Mouse (Mus musculus) myocyte (in vitro differentiated cells): ENCODE measurements around the gene AW551984. TPM values are rescaled to one million over a fixed set of nuclear protein-coding genes. Genes with fewer than 3 reads are reported as not detected.

ENCODE experiments used
- H3K27me3 ChIP-seq: one replicate; pipeline ENCODE4 v1.6.1; 2011; ENCODE audit not compliant: control insufficient read depth, insufficient read depth, insufficient read length
- H3K36me3 ChIP-seq: one replicate; pipeline ENCODE4 v1.6.1; 2011; ENCODE audit not compliant: control insufficient read depth, insufficient read depth
- H3K4me2 ChIP-seq: one replicate; pipeline ENCODE4 v1.6.1; 2011; ENCODE audit warnings: low read depth, control low read depth
- H3K4me3 ChIP-seq: one replicate; pipeline ENCODE4 v1.5.1; 2011; ENCODE audit warnings: mild to moderate bottlenecking, control low read depth, moderate library complexity
- H3K79me2 ChIP-seq: one replicate; pipeline ENCODE4 v1.6.1; 2011; ENCODE audit not compliant: control insufficient read depth, insufficient read depth
- H3ac ChIP-seq: one replicate; pipeline ENCODE4 v1.6.1; 2011; ENCODE audit not compliant: control insufficient read depth, insufficient read length
- CEBPB ChIP-seq: IDR thresholded peaks from 2 replicates; pipeline ENCODE4 v1.6.1; 2011; ENCODE audit warnings: mild to moderate bottlenecking, moderate library complexity; ENCODE audit not compliant: poor library complexity, insufficient read depth, severe bottlenecking
- E2F4 ChIP-seq: IDR thresholded peaks from one replicate; pipeline ENCODE4 v1.6.1; 2011; ENCODE audit warnings: mild to moderate bottlenecking, control low read depth, moderate library complexity; ENCODE audit not compliant: insufficient read depth
- MAX ChIP-seq: IDR thresholded peaks from one replicate; pipeline ENCODE4 v1.6.1; 2011; ENCODE audit warnings: low read depth, mild to moderate bottlenecking, control low read depth
- MYOD1 ChIP-seq, 3 experiments: IDR thresholded peaks; one replicate each; pipeline ENCODE4 v1.6.1; 2011; ENCODE audit warnings: control low read depth in 2 of 3, low read depth in 2 of 3, mild to moderate bottlenecking in 2 of 3, moderate library complexity in 1 of 3; ENCODE audit not compliant: insufficient read length in 2 of 3, control insufficient read depth in 1 of 3
- MYOG ChIP-seq, 3 experiments: IDR thresholded peaks; one replicate each; pipeline ENCODE4 v1.6.1; 2011; ENCODE audit warnings: control low read depth in 2 of 3, low read depth in 2 of 3, mild to moderate bottlenecking in 2 of 3; ENCODE audit not compliant: insufficient read length in 2 of 3, control insufficient read depth in 1 of 3, insufficient read depth in 1 of 3
- POLR2A ChIP-seq: IDR thresholded peaks from one replicate; pipeline ENCODE4 v1.6.1; 2011; ENCODE audit warnings: low read depth, mild to moderate bottlenecking, control low read depth, moderate library complexity; ENCODE audit not compliant: insufficient read length
- POLR2AphosphoS2 ChIP-seq: IDR thresholded peaks from one replicate; pipeline ENCODE4 v1.6.1; 2011; ENCODE audit warnings: low read depth, control low read depth; ENCODE audit not compliant: insufficient read length
- REST ChIP-seq: IDR thresholded peaks from one replicate; pipeline ENCODE4 v1.6.1; 2011; ENCODE audit warnings: mild to moderate bottlenecking, control low read depth, moderate library complexity; ENCODE audit not compliant: insufficient read depth, insufficient read length
- SRF ChIP-seq: IDR thresholded peaks from one replicate; pipeline ENCODE4 v1.6.1; 2011; ENCODE audit warnings: low read depth; ENCODE audit not compliant: control insufficient read depth, insufficient read length
- TCF12 ChIP-seq: IDR thresholded peaks from one replicate; pipeline ENCODE4 v1.6.1; 2011; ENCODE audit warnings: mild to moderate bottlenecking, control low read depth; ENCODE audit not compliant: poor library complexity, insufficient read depth, severe bottlenecking
- TCF3 ChIP-seq: IDR thresholded peaks from one replicate; pipeline ENCODE4 v1.6.1; 2011; ENCODE audit warnings: low read depth, control low read depth; ENCODE audit not compliant: insufficient read length
- USF1 ChIP-seq: IDR thresholded peaks from one replicate; pipeline ENCODE4 v1.6.1; 2011; ENCODE audit warnings: low read depth, mild to moderate bottlenecking, control low read depth, moderate library complexity
- polyA plus RNA-seq: library from polyadenylated mRNA; unstranded; fragments of >200 nt; fragmentation: generic; extraction: Trizol; gene quantifications from one replicate; pipeline ENCODE4 v1.2.1, GENCODE M21; 2012; ENCODE audit warnings: missing spikeins

Gene AW551984
- polyA plus RNA-seq, 1 experiment: 0.01 TPM

GRCm38 (mm10) chr9:39608497-39608896 is 4.3 kb upstream of the AW551984 start:
- no peak overlapping the region for H3K4me2 ChIP-seq
- TF ChIP-seq SRF: no peak
- no peak for TF ChIP-seq USF1
- no peak for TF ChIP-seq TCF12
- no peak for TF ChIP-seq MYOD1 (IDR thresholded peaks at IDR 0.05; ENCODE audit: control insufficient read depth in 1 of 3, insufficient read length in 2 of 3, low read depth in 2 of 3)
- no peak for TF ChIP-seq MYOG (IDR thresholded peaks at IDR 0.05; ENCODE audit: control insufficient read depth in 1 of 3, insufficient read depth in 1 of 3, insufficient read length in 2 of 3, low read depth in 2 of 3)
- TF ChIP-seq POLR2A: no peak
- TF ChIP-seq CEBPB: no peak
- no peak for TF ChIP-seq REST
- no peak for TF ChIP-seq E2F4
- TF ChIP-seq POLR2AphosphoS2: no peak
- no peak for TF ChIP-seq TCF3
- TF ChIP-seq MAX: no peak
- H3K79me2 ChIP-seq: no peaks in the 10 kb centered on the region
- no peaks in the 10 kb centered on the region for H3K27me3 ChIP-seq
- no peaks in the 10 kb centered on the region for H3K36me3 ChIP-seq
- no peak overlapping the region for H3K4me3 ChIP-seq
- H3ac ChIP-seq: no peak overlapping the region

GRCm38 (mm10) chr9:39603333-39603845 is 814 bp downstream of the AW551984 start:
- no peak overlapping the region for H3K4me2 ChIP-seq
- no peak overlapping the region for H3K4me3 ChIP-seq
- TF ChIP-seq TCF12 (no peak), MYOG (IDR thresholded peaks at IDR 0.05; ENCODE audit: control insufficient read depth in 1 of 3, insufficient read depth in 1 of 3, insufficient read length in 2 of 3, low read depth in 2 of 3) (no peak), CEBPB (no peak), MYOD1 (IDR thresholded peaks at IDR 0.05; ENCODE audit: control insufficient read depth in 1 of 3, insufficient read length in 2 of 3, low read depth in 2 of 3) (no peak), POLR2A (no peak), MAX (no peak), POLR2AphosphoS2 (no peak), REST (no peak)
- no peak overlapping the region for H3ac ChIP-seq
- H3K27me3 ChIP-seq: no peaks in the 10 kb centered on the region
- H3K79me2 ChIP-seq: no peaks in the 10 kb centered on the region
- no peaks in the 10 kb centered on the region for H3K36me3 ChIP-seq

GRCm38 (mm10) chr9:39602536-39603332 is 1.5 kb downstream of the AW551984 start:
- H3K79me2 ChIP-seq: no peaks in the 10 kb centered on the region
- H3K27me3 ChIP-seq: no peaks in the 10 kb centered on the region
- no peaks in the 10 kb centered on the region for H3K36me3 ChIP-seq
- H3ac ChIP-seq: no peak overlapping the region
- H3K4me3 ChIP-seq: no peak overlapping the region
- no peak overlapping the region for H3K4me2 ChIP-seq
- no peak for TF ChIP-seq TCF12
- no peak for TF ChIP-seq MYOG (IDR thresholded peaks at IDR 0.05; ENCODE audit: control insufficient read depth in 1 of 3, insufficient read depth in 1 of 3, insufficient read length in 2 of 3, low read depth in 2 of 3)
- no peak for TF ChIP-seq CEBPB
- TF ChIP-seq SRF: no peak
- TF ChIP-seq MYOD1 (IDR thresholded peaks at IDR 0.05; ENCODE audit: control insufficient read depth in 1 of 3, insufficient read length in 2 of 3, low read depth in 2 of 3): no peak
- no peak for TF ChIP-seq POLR2A
- TF ChIP-seq POLR2AphosphoS2: no peak

GRCm38 (mm10) chr9:39577050-39577449 is 27.2 kb downstream of the AW551984 start:
- no peak for TF ChIP-seq TCF3
- TF ChIP-seq SRF: no peak
- no peak for TF ChIP-seq POLR2A
- TF ChIP-seq USF1: no peak
- TF ChIP-seq CEBPB: no peak
- TF ChIP-seq POLR2AphosphoS2: no peak
- TF ChIP-seq REST: no peak
- TF ChIP-seq MYOG (IDR thresholded peaks at IDR 0.05; ENCODE audit: control insufficient read depth in 1 of 3, insufficient read depth in 1 of 3, insufficient read length in 2 of 3, low read depth in 2 of 3): no peak
- TF ChIP-seq E2F4: no peak
- TF ChIP-seq TCF12: no peak
- no peak for TF ChIP-seq MYOD1 (IDR thresholded peaks at IDR 0.05; ENCODE audit: control insufficient read depth in 1 of 3, insufficient read length in 2 of 3, low read depth in 2 of 3)
- Histone ChIP-seq H3K27me3 (no peaks in the 10 kb centered on the region), H3K79me2 (no peaks in the 10 kb centered on the region), H3K4me3 (no peak overlapping the region), H3K36me3 (no peaks in the 10 kb centered on the region), H3ac (no peak overlapping the region), H3K4me2 (no peak overlapping the region)
